ENCODE assay signal across 8 mouse cellular contexts in genomic region chr15:78948152-78948725, GRCm38 (mm10). TPM values are rescaled to one million over a fixed set of nuclear protein-coding genes. Genes with fewer than 3 reads are reported as not detected.
A peak's percentile ranks its signal among the peaks of the same experiment; 100 is the strongest.
DNase-seq lines count a peak whose midpoint lies in the region; ATAC-seq and TF ChIP-seq lines count a peak whose summit lies in the region.

No protein-coding gene starts in this region.

- 0 out of 2 replicates have a peak, but pooled peaks cover 3% of the 10 kb centered on the region for H3K4me1 ChIP-seq in cerebellum, adult 2 months (ENCODE audit: control insufficient read depth, insufficient read depth, low read length)
- no peaks in the 10 kb centered on the region for H3K4me1 ChIP-seq in lung, postnatal 0 days (ENCODE audit: insufficient read depth, low read depth, low read length)
- H3K4me1 ChIP-seq in lung, adult 2 months (ENCODE audit: control insufficient read depth, insufficient read depth, low read length) = no peaks in the 10 kb centered on the region
- H3K4me1 ChIP-seq in liver, embryonic 14.5 days (replicated peaks; ENCODE audit: control insufficient read depth in 2 of 2, insufficient read depth in 2 of 2, low read length in 1 of 2) = peaks cover 0 to 12% of the 10 kb centered on the region in 2 experiments; a peak in 1 of 4 replicates
- H3K4me1 ChIP-seq in stomach, embryonic 16.5 days (ENCODE audit: control insufficient read depth, insufficient read depth, low read length) = peaks cover 11% of the 10 kb centered on the region; the same call in 1 of the 2 replicates

- no peaks in the 10 kb centered on the region for H3K9me3 ChIP-seq in lung, postnatal 0 days (ENCODE audit: low read length)
- H3K9me3 ChIP-seq in liver, embryonic 14.5 days (ENCODE audit: control insufficient read depth, low read length) = no peaks in the 10 kb centered on the region
- H3K9me3 ChIP-seq in stomach, embryonic 16.5 days (replicated peaks; ENCODE audit: control insufficient read depth, low read length) = no peaks in the 10 kb centered on the region

- no peaks in the 10 kb centered on the region for H3K36me3 ChIP-seq in lung, postnatal 0 days (ENCODE audit: insufficient read depth, low read length)
- no peaks in the 10 kb centered on the region for H3K36me3 ChIP-seq in liver, embryonic 14.5 days (replicated peaks; ENCODE audit: control insufficient read depth, insufficient read depth, low read depth)
- H3K36me3 ChIP-seq in stomach, embryonic 16.5 days (ENCODE audit: control insufficient read depth, insufficient read depth, low read length) = no peaks in the 10 kb centered on the region

- TF ChIP-seq EP300 in lung, postnatal 0 days (IDR thresholded peaks at IDR 0.05) = no peak
- no peak for TF ChIP-seq EP300 in liver, embryonic 14.5 days (IDR thresholded peaks at IDR 0.05; ENCODE audit: low read depth)

- H3K27ac ChIP-seq in cerebellum, adult 2 months (ENCODE audit: insufficient read depth, low read length) = peak overlapping the region; percentile 31
- no peak overlapping the region for H3K27ac ChIP-seq in lung, postnatal 0 days (ENCODE audit: low read length)
- H3K27ac ChIP-seq in liver, embryonic 14.5 days = no peak overlapping the region
- H3K27ac ChIP-seq in stomach, embryonic 16.5 days (ENCODE audit: low read length) = peak overlapping the region; percentile 4; the same call in 1 of the 2 replicates

- no peaks in the 10 kb centered on the region for H3K27me3 ChIP-seq in cerebellum, adult 2 months (ENCODE audit: control insufficient read depth, insufficient read depth, low read length)
- H3K27me3 ChIP-seq in lung, postnatal 0 days (replicated peaks; ENCODE audit: insufficient read depth, low read length) = no peaks in the 10 kb centered on the region
- H3K27me3 ChIP-seq in liver, embryonic 14.5 days (ENCODE audit: control insufficient read depth, insufficient read depth, low read length) = peaks cover 24% of the 10 kb centered on the region
- no peaks in the 10 kb centered on the region for H3K27me3 ChIP-seq in stomach, embryonic 16.5 days (ENCODE audit: control insufficient read depth, insufficient read depth, low read length)

- no peak for TF ChIP-seq CTCF in cerebellum, adult 2 months (IDR thresholded peaks at IDR 0.05; ENCODE audit: borderline replicate concordance, insufficient read depth, low read depth, low read length)
- TF ChIP-seq CTCF in lung, postnatal 0 days (IDR thresholded peaks at IDR 0.05) = no peak
- TF ChIP-seq CTCF in lung, adult 2 months (IDR thresholded peaks at IDR 0.05; ENCODE audit: insufficient read depth, low read length) = no peak
- no peak for TF ChIP-seq CTCF in liver, embryonic 14.5 days (IDR thresholded peaks at IDR 0.05; ENCODE audit: low read depth)

- DNase-seq in cerebellum, adult 2 months = peak in 1 of 2 experiments; percentile 38
- no peak for DNase-seq in cerebellum, adult 8-10 months
- DNase-seq in lung, postnatal 0 days (ENCODE audit: low spot score) = no peak
- no peak for DNase-seq in lung, adult 2 months
- no peak for DNase-seq in liver, embryonic 14.5 days (ENCODE audit: low read depth in 3 of 3, low spot score in 3 of 3)
- DNase-seq in adrenal gland, postnatal 14 days = no peak
- no peak for DNase-seq in testis, postnatal 10 days (ENCODE audit: low spot score)

- H3K4me3 ChIP-seq in cerebellum, adult 2 months (replicated peaks; ENCODE audit: insufficient read depth, low read depth, low read length) = peak overlapping the region; percentile 77
- H3K4me3 ChIP-seq in lung, postnatal 0 days (ENCODE audit: low read depth, low read length) = peak overlapping the region; percentile 17; the same call in 1 of the 2 replicates
- H3K4me3 ChIP-seq in lung, adult 2 months (replicated peaks; ENCODE audit: extremely low read depth, low read depth, low read length) = no peak overlapping the region
- peak overlapping the region; percentile 8 to 11; a peak in 1 of 4 replicates for H3K4me3 ChIP-seq in liver, embryonic 14.5 days (ENCODE audit: insufficient read depth in 1 of 2, low read depth in 2 of 2, low read length in 2 of 2)
- peak overlapping the region; percentile 48 for H3K4me3 ChIP-seq in stomach, embryonic 16.5 days (replicated peaks; ENCODE audit: low read length)

- no peak overlapping the region for H3K9ac ChIP-seq in lung, postnatal 0 days (replicated peaks; ENCODE audit: low read depth)
- H3K9ac ChIP-seq in liver, embryonic 14.5 days (replicated peaks) = no peak overlapping the region
- peak overlapping the region; percentile 59 for H3K9ac ChIP-seq in stomach, embryonic 16.5 days (ENCODE audit: low read length)

- no peak for ATAC-seq in lung, postnatal 0 days
- no peak for ATAC-seq in liver, embryonic 14.5 days (ENCODE audit: insufficient read depth)
- ATAC-seq in stomach, embryonic 16.5 days (ENCODE audit: insufficient read depth, low FRiP score) = no peak

- WGBS in cerebellum, adult 2 months = 1% methylated on average over 11 of the region's 11 CpGs
- WGBS in lung, postnatal 0 days = 6% methylated on average over 11 of the region's 11 CpGs
- 8% methylated on average over 11 of the region's 11 CpGs for WGBS in lung, adult 2 months
- WGBS in liver, embryonic 14.5 days (ENCODE audit: insufficient replicate concordance) = 11% methylated on average over 11 of the region's 11 CpGs
- 6% methylated on average over 11 of the region's 11 CpGs for WGBS in stomach, embryonic 16.5 days

- peak overlapping the region; percentile 54 for H3K4me2 ChIP-seq in lung, postnatal 0 days (replicated peaks; ENCODE audit: low read depth, low read length)
- peak overlapping the region; percentile 53 for H3K4me2 ChIP-seq in liver, embryonic 14.5 days (ENCODE audit: low read depth)
- H3K4me2 ChIP-seq in stomach, embryonic 16.5 days (ENCODE audit: low read depth, low read length) = peak overlapping the region; percentile 69

- no peak for TF ChIP-seq POLR2A in cerebellum, adult 2 months (IDR thresholded peaks at IDR 0.05; ENCODE audit: borderline replicate concordance, insufficient read depth, low read length)
- TF ChIP-seq POLR2A in lung, adult 2 months (IDR thresholded peaks at IDR 0.05; ENCODE audit: borderline replicate concordance, extremely low read depth, low read depth, low read length) = no peak

RNA-seq across cellular contexts. Expression of gene Triobp, which starts 0.7 kb away (rescaled TPM):
- polyA plus RNA-seq in cerebellum, adult 2 months (2012; rRNA removed) = 35.3 and 39.4 TPM in 2 replicates
- 22.5 and 23.9 TPM in 2 replicates for polyA plus RNA-seq in lung, postnatal 0 days (2015; fragmentation: Nextera tagmentation; extraction: Ambion mirVana)
- 49.6 and 56.3 TPM in 2 replicates for polyA plus RNA-seq in lung, adult 2 months (2012; rRNA removed)
- 16.1 and 17.0 TPM in 2 replicates for polyA plus RNA-seq in liver, embryonic 14.5 days (2012; rRNA removed)
- 12.3 and 13.6 TPM in 2 replicates for polyA plus RNA-seq in liver, embryonic 14.5 days (2014; fragmentation: Nextera tagmentation; extraction: Ambion mirVana)
- polyA plus RNA-seq in stomach, embryonic 16.5 days (2015; fragmentation: Nextera tagmentation; extraction: Ambion mirVana) = 54.2 and 63.6 TPM in 2 replicates
- 82.2 and 85.0 TPM in 2 replicates for total RNA-seq in adrenal gland, postnatal 14 days (2021)

RNA-seq across cellular contexts. Expression of gene Nol12, which starts 13.5 kb away (rescaled TPM):
- polyA plus RNA-seq in cerebellum, adult 2 months (2012; rRNA removed) = 30.7 and 34.4 TPM in 2 replicates
- polyA plus RNA-seq in lung, postnatal 0 days (2015; fragmentation: Nextera tagmentation; extraction: Ambion mirVana) = 26.8 and 28.9 TPM in 2 replicates
- 15.2 and 16.4 TPM in 2 replicates for polyA plus RNA-seq in lung, adult 2 months (2012; rRNA removed)
- polyA plus RNA-seq in liver, embryonic 14.5 days (2012; rRNA removed) = 7.9 and 17.5 TPM in 2 replicates
- 31.9 and 32.7 TPM in 2 replicates for polyA plus RNA-seq in liver, embryonic 14.5 days (2014; fragmentation: Nextera tagmentation; extraction: Ambion mirVana)
- polyA plus RNA-seq in stomach, embryonic 16.5 days (2015; fragmentation: Nextera tagmentation; extraction: Ambion mirVana) = 45.6 and 46.9 TPM in 2 replicates
- 37.0 and 44.4 TPM in 2 replicates for total RNA-seq in adrenal gland, postnatal 14 days (2021)

RNA-seq across cellular contexts. Expression of gene Lgals1, which starts 21.7 kb away (rescaled TPM):
- 64.7 and 71.7 TPM in 2 replicates for polyA plus RNA-seq in cerebellum, adult 2 months (2012; rRNA removed)
- polyA plus RNA-seq in lung, postnatal 0 days (2015; fragmentation: Nextera tagmentation; extraction: Ambion mirVana) = 655 and 726 TPM in 2 replicates
- 250 and 251 TPM in 2 replicates for polyA plus RNA-seq in lung, adult 2 months (2012; rRNA removed)
- 447 and 459 TPM in 2 replicates for polyA plus RNA-seq in liver, embryonic 14.5 days (2012; rRNA removed)
- polyA plus RNA-seq in liver, embryonic 14.5 days (2014; fragmentation: Nextera tagmentation; extraction: Ambion mirVana) = 641 and 675 TPM in 2 replicates
- polyA plus RNA-seq in stomach, embryonic 16.5 days (2015; fragmentation: Nextera tagmentation; extraction: Ambion mirVana) = 1,528 and 1,531 TPM in 2 replicates
- total RNA-seq in adrenal gland, postnatal 14 days (2021) = 554 and 561 TPM in 2 replicates

RNA-seq across cellular contexts. Expression of gene Pdxp, which starts 34.5 kb away (rescaled TPM):
- 204 and 211 TPM in 2 replicates for polyA plus RNA-seq in cerebellum, adult 2 months (2012; rRNA removed)
- polyA plus RNA-seq in lung, postnatal 0 days (2015; fragmentation: Nextera tagmentation; extraction: Ambion mirVana) = 1.8 and 1.9 TPM in 2 replicates
- 3.5 and 4.2 TPM in 2 replicates for polyA plus RNA-seq in lung, adult 2 months (2012; rRNA removed)
- 9.3 and 9.7 TPM in 2 replicates for polyA plus RNA-seq in liver, embryonic 14.5 days (2012; rRNA removed)
- 6.4 and 7.8 TPM in 2 replicates for polyA plus RNA-seq in liver, embryonic 14.5 days (2014; fragmentation: Nextera tagmentation; extraction: Ambion mirVana)
- 5.1 and 5.9 TPM in 2 replicates for polyA plus RNA-seq in stomach, embryonic 16.5 days (2015; fragmentation: Nextera tagmentation; extraction: Ambion mirVana)
- total RNA-seq in adrenal gland, postnatal 14 days (2021) = 4.4 and 6.2 TPM in 2 replicates

RNA-seq across cellular contexts. Expression of gene Sh3bp1, which starts 48.7 kb away (rescaled TPM):
- polyA plus RNA-seq in cerebellum, adult 2 months (2012; rRNA removed) = 25.8 and 28.2 TPM in 2 replicates
- polyA plus RNA-seq in lung, postnatal 0 days (2015; fragmentation: Nextera tagmentation; extraction: Ambion mirVana) = 12.7 and 12.8 TPM in 2 replicates
- polyA plus RNA-seq in lung, adult 2 months (2012; rRNA removed) = 77.8 and 92.6 TPM in 2 replicates
- 22.2 and 23.2 TPM in 2 replicates for polyA plus RNA-seq in liver, embryonic 14.5 days (2012; rRNA removed)
- polyA plus RNA-seq in liver, embryonic 14.5 days (2014; fragmentation: Nextera tagmentation; extraction: Ambion mirVana) = 13.3 and 15.3 TPM in 2 replicates
- 42.1 and 44.5 TPM in 2 replicates for polyA plus RNA-seq in stomach, embryonic 16.5 days (2015; fragmentation: Nextera tagmentation; extraction: Ambion mirVana)
- 6.6 and 15.2 TPM in 2 replicates for total RNA-seq in adrenal gland, postnatal 14 days (2021)

Comparison
In these comparisons a context has a peak if more than half of its experiments do, and no peak if none do; other contexts are left out.
1. H3K27ac ChIP-seq: peak in cerebellum, adult 2 months (single experiment) and stomach, embryonic 16.5 days (single experiment); none in lung, postnatal 0 days (single experiment) and liver, embryonic 14.5 days (single experiment).
2. Peak in every context shown above with its lines, with median percentiles within 50 percentile points of each other: H3K4me2 ChIP-seq.